ENCODE assay signal across 8 mouse cellular contexts in genomic region chr9:87015288-87015937, GRCm38 (mm10). TPM values are rescaled to one million over a fixed set of nuclear protein-coding genes. Genes with fewer than 3 reads are reported as not detected.
DNase-seq lines count a peak whose midpoint lies in the region; ATAC-seq lines count a peak whose summit lies in the region.

Ripply2 (plus strand) TSS chr9:87015537.

- H3K4me3 ChIP-seq in hindbrain, embryonic 13.5 days: peak within 1 kb of the TSS; percentile 63
- peak within 1 kb of the TSS; percentile 45 for H3K4me3 ChIP-seq in limb, embryonic 15.5 days

- H3K4me2 ChIP-seq in hindbrain, embryonic 13.5 days: peak within 1 kb of the TSS; percentile 79
- peak within 1 kb of the TSS; percentile 82 for H3K4me2 ChIP-seq in limb, embryonic 15.5 days

- DNase-seq in adrenal gland, adult 2 months: peak; percentile 43
- DNase-seq in adrenal gland, postnatal 4 days (ENCODE audit: low spot score in 2 of 2): no peak
- peak; percentile 18 for DNase-seq in MN1 (ENCODE audit: low spot score)
- peak; percentile 63 for DNase-seq in embryo, embryonic 9.5 days (ENCODE audit: extremely low spot score)
- DNase-seq in retina, postnatal 7 days (ENCODE audit: low read depth, low spot score): peak; percentile 19
- no peak for DNase-seq in yolk sac, embryonic 10.5 days (ENCODE audit: low spot score)

- H3K27me3 ChIP-seq in hindbrain, embryonic 13.5 days: peaks cover 32% of the 10 kb centered on the region; the same call in 1 of the 2 replicates
- H3K27me3 ChIP-seq in limb, embryonic 15.5 days: peaks cover 52% of the 10 kb centered on the region

- peak within 1 kb of the TSS; percentile 82 for H3K9ac ChIP-seq in hindbrain, embryonic 13.5 days
- no peak within 1 kb of the TSS for H3K9ac ChIP-seq in limb, embryonic 15.5 days

- WGBS in hindbrain, embryonic 13.5 days: 1% methylated on average over 68 of the region's 71 CpGs
- WGBS in limb, embryonic 15.5 days: under 1% methylated on average over 70 of the region's 71 CpGs

- H3K27ac ChIP-seq in hindbrain, embryonic 13.5 days: peak within 1 kb of the TSS; percentile 50; the same call in 1 of the 2 replicates
- no peak within 1 kb of the TSS for H3K27ac ChIP-seq in limb, embryonic 15.5 days

- peaks cover 16% of the 10 kb centered on the region for H3K4me1 ChIP-seq in hindbrain, embryonic 13.5 days (replicated peaks)
- H3K4me1 ChIP-seq in limb, embryonic 15.5 days: peaks cover 8% of the 10 kb centered on the region

- no peaks in the 10 kb centered on the region for H3K36me3 ChIP-seq in hindbrain, embryonic 13.5 days
- H3K36me3 ChIP-seq in limb, embryonic 15.5 days: no peaks in the 10 kb centered on the region

- ATAC-seq in hindbrain, embryonic 13.5 days (ENCODE audit: low FRiP score): peak; percentile 85
- 0 out of 2 replicates have a peak, but pooled peaks have one; percentile 19 for ATAC-seq in limb, embryonic 15.5 days (ENCODE audit: insufficient number of reproducible peaks, low FRiP score, low TSS enrichment, low read depth)

- H3K9me3 ChIP-seq in hindbrain, embryonic 13.5 days: no peaks in the 10 kb centered on the region
- H3K9me3 ChIP-seq in limb, embryonic 15.5 days: no peaks in the 10 kb centered on the region

RNA-seq across cellular contexts. Expression of gene Ripply2, which starts in this region (rescaled TPM):
- total RNA-seq in adrenal gland, adult 2 months (2021): 1 to 10 TPM; 1.8 to 2.3 TPM
- 1.1 and 1.9 TPM in 2 replicates for polyA plus RNA-seq in adrenal gland, adult 2 months (2012; rRNA removed)
- total RNA-seq in adrenal gland, postnatal 4 days (2021): 1 to 10 TPM; 1.4 to 2.2 TPM
- 6.0 and 8.5 TPM in 2 replicates for polyA plus RNA-seq in hindbrain, embryonic 13.5 days (2015; fragmentation: Nextera tagmentation; extraction: Ambion mirVana)
- not detected in 2 replicates for polyA plus RNA-seq in limb, embryonic 15.5 days (2015; fragmentation: Nextera tagmentation; extraction: Ambion mirVana)

Comparison
In these comparisons a context has a peak if more than half of its experiments do, and no peak if none do; other contexts are left out.
1. DNase-seq: peak in adrenal gland, adult 2 months (single experiment), MN1 (single experiment), embryo, embryonic 9.5 days (single experiment) and retina, postnatal 7 days (single experiment); none in adrenal gland, postnatal 4 days (0 of 2) and yolk sac, embryonic 10.5 days (single experiment).
2. Peak in ATAC-seq, H3K4me3 ChIP-seq and H3K4me2 ChIP-seq in limb, embryonic 15.5 days; RNA of the gene not detected or under 1 TPM.